8 mouse cellular contexts compared by ENCODE assay signal in the genomic region with DNA sequence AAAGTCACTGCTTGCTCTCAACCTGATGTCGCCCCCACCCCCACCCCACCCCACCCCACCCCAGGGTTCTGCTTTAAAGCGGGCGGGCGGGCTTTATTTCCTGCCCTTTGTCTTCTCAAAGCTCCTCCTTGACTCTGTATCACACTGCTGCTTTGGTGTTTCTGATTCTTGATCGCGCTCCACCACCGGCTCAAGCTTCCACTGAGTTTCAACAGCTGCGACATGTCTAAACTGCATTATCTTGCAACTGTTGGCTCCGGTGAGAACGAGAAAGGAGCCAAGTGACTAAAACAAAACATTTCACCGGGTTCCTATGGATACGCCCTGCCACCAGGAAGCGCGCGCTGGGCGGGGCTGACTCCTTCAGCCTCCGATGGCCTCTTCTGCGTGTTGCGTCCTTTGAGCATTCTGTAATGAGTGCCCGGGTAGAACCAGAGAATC. TPM values are rescaled to one million over a fixed set of nuclear protein-coding genes. Genes with fewer than 3 reads are reported as not detected.
A peak's percentile ranks its signal among the peaks of the same experiment; 100 is the strongest.
DNase-seq lines count a peak whose midpoint lies in the region; ATAC-seq lines count a peak whose summit lies in the region.

No protein-coding gene starts in this region.

- peak overlapping the region; percentile 83 for H3K4me2 ChIP-seq in forebrain, embryonic 13.5 days

- H3K9me3 ChIP-seq in forebrain, embryonic 13.5 days (replicated peaks): no peaks in the 10 kb centered on the region

- H3K4me1 ChIP-seq in forebrain, embryonic 13.5 days: peaks cover 5% of the 10 kb centered on the region; the same call in 1 of the 2 replicates

- ATAC-seq in forebrain, embryonic 13.5 days: peak; percentile 90
- peak; percentile 95 for ATAC-seq in megakaryocyte, adult 5-6 weeks (ENCODE audit: poor library complexity, severe bottlenecking)

- 0% methylated on average over 20 of the region's 20 CpGs for WGBS in forebrain, embryonic 13.5 days
- under 1% methylated on average over 20 of the region's 20 CpGs for WGBS in large intestine, adult 2 months

- peak overlapping the region; percentile 46; the same call in 1 of the 2 replicates for H3K27ac ChIP-seq in forebrain, embryonic 13.5 days

- peak overlapping the region; percentile 66 for H3K9ac ChIP-seq in forebrain, embryonic 13.5 days

- peak; percentile 92 for DNase-seq in ZHBTc4 (ENCODE audit: low read depth, low spot score)
- DNase-seq in cerebellum, adult 18-20 months: peak; percentile 68 to 71
- DNase-seq in heart, postnatal 4 days: peak; percentile 73
- DNase-seq in large intestine, adult 2 months (ENCODE audit: low read depth, low spot score): peak; percentile 68
- peak; percentile 68 for DNase-seq in retina, postnatal 1 day
- no peak for DNase-seq in layer of hippocampus, adult 8-10 months (ENCODE audit: low spot score in 2 of 2)

- H3K4me3 ChIP-seq in forebrain, embryonic 13.5 days: peak overlapping the region; percentile 53

- 0 out of 2 replicates have a peak, but pooled peaks cover 4% of the 10 kb centered on the region for H3K27me3 ChIP-seq in forebrain, embryonic 13.5 days

- no peaks in the 10 kb centered on the region for H3K36me3 ChIP-seq in forebrain, embryonic 13.5 days (ENCODE audit: poor library complexity, severe bottlenecking)

RNA-seq across cellular contexts. Expression of a gene that starts 43.2 kb away (rescaled TPM):
- polyA plus RNA-seq in forebrain, embryonic 13.5 days (2015; fragmentation: Nextera tagmentation; extraction: Ambion mirVana): 28.1 and 31.4 TPM in 2 replicates
- total RNA-seq in heart, postnatal 4 days (2021): 10 to 100 TPM; 29.2 to 32.8 TPM
- polyA plus RNA-seq in large intestine, adult 2 months (2012; rRNA removed): 20.1 and 21.2 TPM in 2 replicates
- total RNA-seq in megakaryocyte, adult 5-6 weeks (2015): 8.5 and 10.8 TPM in 2 replicates
- total RNA-seq in megakaryocyte, adult 5-6 weeks (2017): 7.2 and 7.8 TPM in 2 replicates
- total RNA-seq in layer of hippocampus, adult 8-10 months (2022): 10 to 100 TPM; 22.0 to 25.2 (median 23.0) TPM

RNA-seq across cellular contexts. Expression of a gene that starts 47.6 kb away (rescaled TPM):
- polyA plus RNA-seq in forebrain, embryonic 13.5 days (2015; fragmentation: Nextera tagmentation; extraction: Ambion mirVana): 23.9 and 24.4 TPM in 2 replicates
- 10 to 100 TPM; 11.8 to 13.9 TPM for total RNA-seq in heart, postnatal 4 days (2021)
- 10.9 and 11.7 TPM in 2 replicates for polyA plus RNA-seq in large intestine, adult 2 months (2012; rRNA removed)
- 16.7 and 24.5 TPM in 2 replicates for total RNA-seq in megakaryocyte, adult 5-6 weeks (2015)
- total RNA-seq in megakaryocyte, adult 5-6 weeks (2017): 20.3 and 20.5 TPM in 2 replicates
- total RNA-seq in layer of hippocampus, adult 8-10 months (2022): 10 to 100 TPM; 10.0 to 12.9 (median 11.3) TPM

RNA-seq across cellular contexts. Expression of a gene that starts 56.7 kb away (rescaled TPM):
- 8.9 and 11.5 TPM in 2 replicates for polyA plus RNA-seq in forebrain, embryonic 13.5 days (2015; fragmentation: Nextera tagmentation; extraction: Ambion mirVana)
- not detected for total RNA-seq in heart, postnatal 4 days (2021)
- polyA plus RNA-seq in large intestine, adult 2 months (2012; rRNA removed): 0.08 and 0.24 TPM in 2 replicates
- total RNA-seq in megakaryocyte, adult 5-6 weeks (2015): not detected in 2 replicates
- total RNA-seq in megakaryocyte, adult 5-6 weeks (2017): not detected in 2 replicates
- 10 to 100 TPM in 2 of 4 experiments, 1 to 10 TPM in 2; 7.5 to 10.4 (median 9.3) TPM for total RNA-seq in layer of hippocampus, adult 8-10 months (2022)

Comparison
In these comparisons a context has a peak if more than half of its experiments do, and no peak if none do; other contexts are left out.
1. DNase-seq: peak in ZHBTc4 (single experiment), cerebellum, adult 18-20 months (2 of 2), heart, postnatal 4 days (single experiment), large intestine, adult 2 months (single experiment) and retina, postnatal 1 day (single experiment); none in layer of hippocampus, adult 8-10 months (0 of 2).
2. RNA of a gene that starts 56.7 kb away (total RNA-seq): 7.5 to 10.4 TPM in layer of hippocampus, adult 8-10 months; not detected in heart, postnatal 4 days and not detected in megakaryocyte, adult 5-6 weeks; every median in the first group is over 4 times any median in the second.